Mouse (Mus musculus) G1E (cell line): Measurements from ENCODE around the gene Trak1.

Experiments
- CTCF ChIP-seq: IDR thresholded peaks from 2 replicates; pipeline ENCODE4 v1.5.1; 2012; ENCODE audit warnings: low read depth, low read length, inconsistent platforms, mixed read lengths
- GATA1 ChIP-seq: IDR thresholded peaks from 2 replicates; pipeline ENCODE4 v1.6.1; 2012; ENCODE audit warnings: borderline replicate concordance, low read length, inconsistent platforms, mixed read lengths
- GATA2 ChIP-seq: IDR thresholded peaks from 2 replicates; pipeline ENCODE4 v1.6.1; 2012; ENCODE audit warnings: low read depth, low read length, inconsistent platforms, borderline replicate concordance
- POLR2AphosphoS5 ChIP-seq: IDR thresholded peaks from 2 replicates; pipeline ENCODE4 v1.6.1; 2012; ENCODE audit warnings: low read depth, low read length, inconsistent platforms; ENCODE audit not compliant: insufficient replicate concordance

GRCm38 (mm10) chr9:121477305-121477911 lies 180.1 kb downstream of the Trak1 start:
- TF ChIP-seq CTCF = peak; percentile 35
- no peak for TF ChIP-seq GATA1
- TF ChIP-seq POLR2AphosphoS5 = no peak
- TF ChIP-seq GATA2 = no peak
